Mouse (Mus musculus) urinary bladder, postnatal 10 days (tissue): ENCODE measurements around the gene Arfip2.

ENCODE experiments used
- DNase-seq: peaks from one replicate; pipeline ENCODE4 v3.0.0; 2022; ENCODE audit warnings: low spot score

The Arfip2 gene

DNA sequence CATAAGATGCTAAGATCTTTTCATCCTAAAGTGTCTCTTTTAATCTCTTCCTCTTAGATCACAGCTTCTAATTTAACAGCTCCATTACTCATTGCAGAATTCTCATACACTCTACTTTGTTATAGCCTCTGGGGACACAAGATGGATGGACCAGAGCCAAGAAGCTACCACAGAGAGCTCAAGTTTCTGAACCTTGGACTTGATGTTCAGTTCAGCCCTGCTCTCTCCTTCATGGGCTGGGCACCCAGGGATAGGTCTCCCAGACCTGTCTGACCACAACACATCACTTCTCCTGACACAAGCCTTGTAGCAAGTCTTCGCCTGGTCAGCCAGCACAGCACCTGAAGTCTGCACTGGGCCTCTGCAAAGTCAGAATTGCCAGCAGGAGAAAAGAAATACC is 25.8 kb downstream of the Arfip2 start:
- no peak for DNase-seq

DNA sequence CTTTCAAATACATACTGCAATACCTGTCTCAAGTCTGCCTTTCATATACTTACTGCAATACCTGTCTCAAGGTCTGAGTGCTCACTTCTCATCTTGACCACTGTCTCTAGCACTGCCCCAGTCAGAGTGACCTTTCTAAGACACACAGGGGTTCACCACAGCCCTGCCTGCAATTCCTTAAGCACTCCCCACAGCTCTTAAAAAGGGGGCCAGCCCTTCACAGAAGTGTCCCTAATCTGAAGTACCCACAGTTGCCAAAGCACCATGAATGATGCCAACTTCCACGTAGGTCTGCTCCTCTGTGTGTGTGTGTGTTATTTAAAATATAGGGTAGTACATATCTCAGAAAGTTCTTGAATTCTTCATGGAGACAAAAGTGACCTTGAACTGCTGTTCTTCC is 28.4 kb downstream of the Arfip2 start:
- no peak for DNase-seq

DNA sequence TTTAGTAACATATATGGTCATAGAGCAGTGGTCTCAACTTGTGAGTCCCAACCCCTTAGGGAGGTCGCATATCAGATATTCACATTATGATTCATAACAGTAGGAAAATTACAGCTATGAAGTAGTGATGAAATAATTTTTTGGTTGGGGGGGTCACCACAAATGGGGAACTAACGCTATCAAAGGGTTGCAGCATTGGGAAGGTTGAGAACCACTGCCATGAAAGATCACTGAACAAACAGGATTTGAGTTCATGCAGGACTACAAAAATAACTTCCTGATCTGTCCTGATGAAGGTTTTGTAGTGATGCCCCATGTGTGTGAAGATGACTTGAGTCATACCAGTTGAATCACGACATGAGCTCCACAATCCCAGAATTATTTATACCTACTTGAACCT is 31.7 kb downstream of the Arfip2 start:
- DNase-seq = no peak

DNA sequence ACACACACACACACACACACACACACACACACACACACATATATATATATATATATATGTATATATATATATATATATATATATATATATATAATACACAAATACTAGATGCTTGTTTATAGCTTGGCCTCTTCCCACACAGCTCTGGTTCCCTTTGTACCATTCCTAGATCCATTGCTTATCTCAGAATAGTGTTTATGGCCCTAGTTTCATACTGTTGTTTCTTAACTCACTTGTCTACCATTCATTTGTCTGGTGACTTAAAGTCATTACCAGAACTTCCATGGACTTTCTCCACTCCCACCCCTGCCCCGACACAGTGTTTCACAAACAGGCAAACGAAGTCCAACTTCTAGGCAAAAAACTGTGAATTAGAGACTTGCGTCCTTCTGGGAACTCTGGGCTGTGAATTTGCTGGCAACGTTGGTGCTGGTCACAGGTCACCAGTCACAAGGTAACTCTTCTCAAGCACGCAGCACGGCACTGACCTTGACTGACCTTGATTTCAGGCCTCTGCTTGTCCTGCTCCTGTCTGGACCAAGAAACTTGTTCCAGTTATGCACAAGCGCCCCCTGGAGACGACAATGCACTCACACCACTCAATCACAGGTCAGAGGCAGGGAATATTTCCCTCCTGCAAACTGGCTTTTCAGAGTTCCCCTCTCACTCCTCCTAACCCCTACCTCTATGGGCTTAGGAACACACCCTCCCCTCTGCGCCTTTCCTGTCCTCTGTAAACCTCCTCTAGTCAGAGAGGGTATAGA is 37.2 kb downstream of the Arfip2 start:
- no peak for DNase-seq

DNA sequence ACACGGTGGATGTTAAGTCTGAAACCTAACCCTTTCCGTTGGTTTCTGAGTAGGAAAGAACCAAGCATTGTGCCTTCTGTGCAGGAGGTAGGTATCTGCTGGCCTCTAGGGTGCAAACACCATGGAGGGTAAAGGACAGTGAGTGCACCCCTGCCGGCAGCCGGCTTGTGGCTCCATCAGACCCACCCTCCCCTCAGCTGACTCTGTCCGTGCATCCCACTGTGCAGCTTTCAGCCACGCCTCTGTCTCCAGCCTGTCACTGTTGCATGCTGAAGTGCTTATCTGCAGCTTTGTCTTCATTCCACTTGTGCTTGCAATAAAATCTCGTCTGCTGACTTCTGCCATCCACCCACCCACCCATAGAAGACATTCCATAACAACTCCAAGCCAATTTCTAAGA is 50.1 kb downstream of the Arfip2 start:
- DNase-seq = no peak

DNA sequence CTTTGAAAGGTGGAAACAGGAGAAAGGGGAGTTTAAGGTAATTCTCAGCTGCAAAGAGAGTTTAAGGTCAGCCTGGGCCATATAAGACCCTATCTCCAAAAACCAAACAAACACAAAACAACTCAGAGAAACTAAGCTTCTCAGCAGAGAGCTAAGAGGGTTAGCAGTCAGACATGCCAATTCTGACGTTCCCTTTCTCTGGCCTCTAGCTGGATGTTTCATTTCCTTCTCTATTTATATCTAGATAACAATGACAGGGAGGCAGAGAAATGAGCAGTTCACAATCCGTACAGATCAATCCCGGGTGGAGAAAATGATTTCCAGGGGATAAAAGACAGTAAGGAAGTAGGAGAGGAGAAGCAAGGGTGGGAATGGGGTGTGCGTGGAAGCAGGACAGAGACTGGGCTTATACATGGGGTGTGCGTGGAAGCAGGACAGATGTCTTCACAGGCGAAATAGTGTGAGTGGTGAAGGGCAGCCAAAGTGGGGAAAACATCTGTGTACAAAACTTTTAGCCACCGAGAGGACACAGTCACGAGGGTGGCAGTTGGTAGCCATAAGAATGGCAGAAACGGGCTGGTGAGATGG is 51.8 kb downstream of the Arfip2 start:
- no peak for DNase-seq
